Mouse (Mus musculus): ENCODE results near the gene Snw1.
"Not testable (repeated sequence)": the region's sequence is repeated elsewhere in the genome, so short reads cannot be mapped to it uniquely, and the experiment has no call there.

DNA sequence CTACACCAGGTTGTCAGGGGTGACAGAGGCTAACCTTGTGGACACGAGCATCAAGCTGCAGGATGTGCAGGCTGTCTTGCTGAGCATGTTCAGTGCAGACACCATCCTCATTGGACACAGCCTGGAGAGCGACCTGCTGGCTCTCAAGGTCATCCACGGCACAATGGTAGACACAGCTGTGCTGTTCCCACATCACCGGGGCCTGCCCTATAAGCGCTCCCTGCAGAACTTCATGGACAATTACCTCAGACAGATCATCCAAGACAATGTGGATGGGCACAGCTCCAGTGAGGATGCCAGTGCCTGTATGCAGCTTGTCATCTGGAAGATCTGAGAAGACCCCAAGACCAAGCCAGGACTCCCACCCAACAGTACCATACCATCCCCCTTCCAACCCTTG is 10.4 kb upstream of the Snw1 start:
- not testable (repeated sequence) for TF ChIP-seq CTCF (IDR thresholded peaks at IDR 0.05; ENCODE audit: borderline replicate concordance, extremely low read depth, insufficient read depth, insufficient read length); POLR2A (IDR thresholded peaks at IDR 0.05; ENCODE audit: borderline replicate concordance, extremely low read depth, insufficient read depth, insufficient read length, poor library complexity, severe bottlenecking)
